Mouse (Mus musculus) limb, embryonic 11.5 days (tissue): Measurements from ENCODE around the gene Rsbn1l. TPM values are rescaled to one million over a fixed set of nuclear protein-coding genes. Genes with fewer than 3 reads are reported as not detected.

ENCODE experiments used
- ATAC-seq: fragments of 200-750 bp; cut with Nextera tagmentation; 2 replicates; pipeline ENCODE4 v1.8.0; 2017; ENCODE audit warnings: low read depth; ENCODE audit not compliant: insufficient number of reproducible peaks, low FRiP score, low TSS enrichment
- DNase-seq: peaks from one replicate; pipeline ENCODE4 v3.0.0-alpha.2; 2015; ENCODE audit warnings: low spot score
- H3K27ac ChIP-seq: fragments of 300-500 bp; sonication (generic); replicated peaks from 2 replicates; pipeline ENCODE4 v1.5.1; 2014; ENCODE audit warnings: low read depth, mild to moderate bottlenecking, low read length
- H3K27me3 ChIP-seq: fragments of 300-500 bp; sonication (generic); 2 replicates; pipeline ENCODE4 v1.6.1; 2014; ENCODE audit warnings: mild to moderate bottlenecking, low read length, mixed read lengths; ENCODE audit not compliant: control insufficient read depth, insufficient read depth
- H3K36me3 ChIP-seq: fragments of 300-500 bp; sonication (generic); 2 replicates; pipeline ENCODE4 v1.6.1; 2014; ENCODE audit warnings: mild to moderate bottlenecking, low read length, moderate library complexity, mixed read lengths; ENCODE audit not compliant: control insufficient read depth, insufficient read depth
- H3K4me1 ChIP-seq: fragments of 300-500 bp; sonication (generic); 2 replicates; pipeline ENCODE4 v1.6.1; 2014; ENCODE audit warnings: low read length, mixed read lengths; ENCODE audit not compliant: control insufficient read depth, insufficient read depth
- H3K4me2 ChIP-seq: fragments of 300-500 bp; sonication (generic); 2 replicates; pipeline ENCODE4 v1.6.1; 2014; ENCODE audit warnings: low read depth, mild to moderate bottlenecking, moderate library complexity; ENCODE audit not compliant: severe bottlenecking
- H3K4me3 ChIP-seq: fragments of 300-500 bp; sonication (generic); 2 replicates; pipeline ENCODE4 v1.5.1; 2014; ENCODE audit warnings: low read depth, low read length
- H3K9ac ChIP-seq: fragments of 300-500 bp; sonication (generic); 2 replicates; pipeline ENCODE4 v1.6.1; 2014; ENCODE audit warnings: mild to moderate bottlenecking, low read length
- H3K9me3 ChIP-seq: fragments of 300-500 bp; sonication (generic); 2 replicates; pipeline ENCODE4 v1.6.1; 2016; ENCODE audit warnings: low read length; ENCODE audit not compliant: control insufficient read depth
- WGBS: fragments of 180-500 bp; shearing (Covaris S2); extraction: QIAGEN DNeasy Blood & Tissue Kit; methylation state at CpG from one replicate; pipeline ENCODE4 v1.1.7; 2014; 5-methylcytosine and 5-hydroxymethylcytosine counted together
- polyA plus RNA-seq: library from polyadenylated mRNA; unstranded; fragments of >200 nt; fragmentation: Nextera tagmentation; extraction: Ambion mirVana; gene quantifications from 2 replicates; pipeline ENCODE4 v1.2.1, GENCODE M21; 2014

Gene Rsbn1l
- polyA plus RNA-seq, 1 experiment from 2014 or later = 7.1 TPM

DNA sequence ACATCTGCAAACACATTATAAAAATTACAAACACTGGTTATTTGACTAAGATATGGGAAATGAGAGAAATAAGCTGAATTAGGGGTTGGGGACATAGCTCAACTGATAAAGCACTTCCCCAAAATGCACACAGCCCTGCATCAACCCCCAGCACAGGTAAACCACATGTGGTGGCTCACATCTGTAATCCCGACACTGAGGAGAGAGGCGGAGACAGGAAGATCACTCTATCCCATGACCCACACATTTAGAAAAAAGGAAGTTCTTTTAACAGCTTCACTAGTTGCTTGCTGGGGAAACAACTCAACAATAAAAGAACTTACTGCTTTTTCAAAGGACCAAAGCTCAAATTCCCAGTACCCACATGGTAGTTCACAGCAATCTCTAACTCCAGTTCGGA, 23.6 kb downstream of the Rsbn1l start:
- Histone ChIP-seq H3K27ac (no peak overlapping the region), H3K9me3 (no peaks in the 10 kb centered on the region), H3K27me3 (no peaks in the 10 kb centered on the region), H3K36me3 (no peaks in the 10 kb centered on the region), H3K9ac (no peak overlapping the region), H3K4me3 (no peak overlapping the region), H3K4me2 (no peak overlapping the region), H3K4me1 (no peaks in the 10 kb centered on the region)
- WGBS = 88% methylated on average over 3 of the region's 3 CpGs
- ATAC-seq (no peak), DNase-seq (no peak)

DNA sequence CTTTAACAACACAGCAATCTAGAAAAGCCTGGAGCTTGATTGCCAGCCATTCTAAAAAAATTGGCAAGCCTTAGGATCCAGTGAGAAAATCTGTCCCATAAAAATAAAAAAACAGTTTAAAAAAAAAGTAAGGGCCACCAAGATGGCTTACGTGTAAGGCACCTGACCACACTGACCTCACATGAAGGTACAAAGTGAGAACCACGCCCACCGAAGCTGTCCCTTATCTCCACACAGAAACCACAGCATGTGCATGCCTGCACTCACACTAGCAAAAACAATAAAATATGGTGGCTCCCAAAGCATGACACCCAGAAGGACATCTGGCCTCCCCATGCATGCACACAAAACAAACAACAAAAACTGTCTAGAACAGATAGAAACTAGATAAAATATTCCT, 24.9 kb downstream of the Rsbn1l start:
- no peak for ATAC-seq
- DNase-seq = no peak
- Histone ChIP-seq H3K9me3 (no peaks in the 10 kb centered on the region), H3K27me3 (no peaks in the 10 kb centered on the region), H3K36me3 (no peaks in the 10 kb centered on the region), H3K9ac (no peak overlapping the region), H3K4me3 (no peak overlapping the region), H3K4me2 (no peak overlapping the region), H3K27ac (no peak overlapping the region), H3K4me1 (no peaks in the 10 kb centered on the region)
- 89% methylated on average over 3 of the region's 3 CpGs for WGBS

- no peaks in the 10 kb centered on the region; the same call in 1 of the 2 replicates for H3K36me3 ChIP-seq
- H3K9me3 ChIP-seq = no peaks in the 10 kb centered on the region
- no peak overlapping the region for H3K4me2 ChIP-seq
- no peaks in the 10 kb centered on the region for H3K27me3 ChIP-seq
- DNase-seq (no peak), ATAC-seq (no peak)
- H3K4me1 ChIP-seq = no peaks in the 10 kb centered on the region
- H3K27ac ChIP-seq = no peak overlapping the region
- no peak overlapping the region for H3K9ac ChIP-seq
- H3K4me3 ChIP-seq = no peak overlapping the region
These were observed 25.8 kb downstream of the Rsbn1l start for GRCm38 (mm10) chr5:20930430-20930829.

DNA sequence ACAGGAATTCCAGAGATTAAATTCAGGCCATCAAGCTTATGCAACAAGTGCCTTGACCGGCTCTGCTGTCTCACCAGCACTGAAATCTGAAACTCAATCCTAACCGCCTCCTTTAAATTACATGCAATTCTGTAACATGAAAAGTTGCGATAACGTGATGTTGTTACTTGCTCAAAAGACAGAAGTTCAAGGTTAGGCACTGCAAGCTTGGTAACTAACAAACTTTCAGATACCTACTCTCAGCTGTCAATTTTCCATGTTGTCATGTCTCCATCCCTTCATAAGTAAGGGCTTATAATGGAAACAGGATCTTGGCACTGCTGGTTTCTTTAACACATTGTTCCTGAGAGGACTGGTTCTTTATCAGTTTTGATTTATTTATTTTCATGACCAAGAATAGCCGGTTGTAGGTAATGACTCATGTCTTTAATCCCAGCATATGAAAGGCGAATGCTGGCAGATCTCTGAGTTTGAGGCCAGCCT, 26.5 kb downstream of the Rsbn1l start:
- no peak overlapping the region for H3K27ac ChIP-seq
- no peaks in the 10 kb centered on the region for H3K9me3 ChIP-seq
- H3K27me3 ChIP-seq = no peaks in the 10 kb centered on the region
- ATAC-seq (no peak), DNase-seq (no peak)
- no peak overlapping the region for H3K4me2 ChIP-seq
- no peaks in the 10 kb centered on the region; the same call in 1 of the 2 replicates for H3K36me3 ChIP-seq
- no peaks in the 10 kb centered on the region for H3K4me1 ChIP-seq
- H3K9ac ChIP-seq = no peak overlapping the region
- H3K4me3 ChIP-seq = no peak overlapping the region
- 73% methylated on average over 6 of the region's 6 CpGs for WGBS

- 84% methylated on average over 3 of the region's 3 CpGs for WGBS
- Histone ChIP-seq H3K4me1 (no peaks in the 10 kb centered on the region), H3K9me3 (no peaks in the 10 kb centered on the region), H3K4me2 (no peak overlapping the region), H3K36me3 (no peaks in the 10 kb centered on the region; the same call in 1 of the 2 replicates), H3K27ac (no peak overlapping the region), H3K9ac (no peak overlapping the region), H3K27me3 (no peaks in the 10 kb centered on the region), H3K4me3 (no peak overlapping the region)
- DNase-seq (no peak), ATAC-seq (no peak)
These were observed 30.7 kb downstream of the Rsbn1l start for GRCm38 (mm10) chr5:20925451-20925850.

GRCm38 (mm10) chr5:20924608-20925007, 31.6 kb downstream of the Rsbn1l start:
- ATAC-seq = no peak

DNA sequence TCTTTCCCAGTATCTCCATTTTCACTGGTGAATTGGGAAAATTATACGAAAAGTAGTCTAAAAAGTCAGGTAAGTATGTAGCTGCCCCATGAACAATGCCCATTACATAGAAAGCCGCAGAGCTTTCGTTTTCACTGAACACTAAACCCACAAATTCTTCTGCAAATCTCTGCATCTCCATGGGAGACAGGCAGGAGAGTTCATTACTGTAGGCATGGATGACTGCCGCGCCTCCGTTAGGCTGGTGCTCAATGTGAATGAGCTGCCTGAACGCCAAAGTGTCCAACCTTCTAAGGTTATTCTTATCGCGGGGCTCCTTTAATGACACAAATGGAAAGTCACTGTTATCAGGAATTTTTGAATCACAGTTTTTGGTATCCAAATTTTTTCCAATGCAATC, 36.6 kb downstream of the Rsbn1l start:
- H3K4me3 ChIP-seq = no peak overlapping the region
- no peaks in the 10 kb centered on the region for H3K4me1 ChIP-seq
- no peaks in the 10 kb centered on the region for H3K27me3 ChIP-seq
- no peaks in the 10 kb centered on the region for H3K9me3 ChIP-seq
- H3K36me3 ChIP-seq = no peaks in the 10 kb centered on the region
- H3K4me2 ChIP-seq = no peak overlapping the region
- no peak overlapping the region for H3K9ac ChIP-seq
- DNase-seq (no peak), ATAC-seq (no peak)
- 95% methylated on average over 9 of the region's 9 CpGs for WGBS
- no peak overlapping the region for H3K27ac ChIP-seq

More at GRCm38 (mm10) chr5:20924608-20925007, 31.6 kb downstream of the Rsbn1l start:
- Histone ChIP-seq H3K4me1 (no peaks in the 10 kb centered on the region), H3K36me3 (no peaks in the 10 kb centered on the region; the same call in 1 of the 2 replicates), H3K9me3 (no peaks in the 10 kb centered on the region), H3K4me3 (no peak overlapping the region), H3K4me2 (no peak overlapping the region), H3K27ac (no peak overlapping the region), H3K27me3 (no peaks in the 10 kb centered on the region), H3K9ac (no peak overlapping the region)
- 78% methylated on average over 3 of the region's 3 CpGs for WGBS
- no peak for DNase-seq

- Histone ChIP-seq H3K4me2 (no peak overlapping the region), H3K4me3 (no peak overlapping the region), H3K27me3 (no peaks in the 10 kb centered on the region), H3K9ac (no peak overlapping the region), H3K9me3 (no peaks in the 10 kb centered on the region), H3K4me1 (no peaks in the 10 kb centered on the region), H3K27ac (no peak overlapping the region), H3K36me3 (no peaks in the 10 kb centered on the region)
- DNase-seq (no peak), ATAC-seq (no peak)
- WGBS = 95% methylated on average over 4 of the region's 4 CpGs
These were observed 37.2 kb downstream of the Rsbn1l start for GRCm38 (mm10) chr5:20918967-20919366.
